Mouse (Mus musculus): ENCODE data around the gene Sema6d.

DNA sequence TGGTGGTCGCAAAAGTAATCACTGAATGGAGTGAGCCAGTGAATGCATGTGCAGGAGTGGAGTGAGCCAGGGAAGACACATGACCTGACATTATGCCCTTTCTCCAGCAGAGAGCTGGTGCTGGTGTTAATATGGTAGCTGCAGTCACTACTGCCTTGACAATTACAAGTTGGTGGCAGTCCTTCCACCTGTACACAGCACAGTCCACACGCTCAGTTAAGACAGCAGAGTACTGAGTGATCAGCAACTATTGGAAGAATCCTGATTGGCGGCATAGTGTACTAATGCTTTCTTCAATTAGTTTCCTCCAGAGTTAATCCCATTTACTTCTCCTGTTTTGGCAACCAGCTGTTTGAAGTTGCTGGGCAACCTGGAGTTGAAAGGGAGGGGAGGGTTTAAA, 81.9 kb downstream of the Sema6d start:
- TF ChIP-seq CTCF (IDR thresholded peaks at IDR 0.05; ENCODE audit: insufficient read depth, low read length) (no peak), POLR2A (IDR thresholded peaks at IDR 0.05; ENCODE audit: borderline replicate concordance, extremely low read depth, low read depth, low read length) (no peak)

Data from lung, adult 2 months (tissue).